Mouse (Mus musculus) olfactory bulb, adult 2 months (tissue): ENCODE results near the gene Cd34. TPM values are rescaled to one million over a fixed set of nuclear protein-coding genes. Genes with fewer than 3 reads are reported as not detected.

Source experiments
- H3K27ac ChIP-seq: fragments of 200-500 bp; 2 replicates; pipeline ENCODE4 v1.5.1; 2012; ENCODE audit warnings: low read depth, low read length; ENCODE audit not compliant: insufficient read depth
- H3K4me1 ChIP-seq: fragments of 200-500 bp; 2 replicates; pipeline ENCODE4 v1.6.1; 2012; ENCODE audit warnings: low read length; ENCODE audit not compliant: control insufficient read depth, insufficient read depth
- H3K4me3 ChIP-seq: fragments of 200-500 bp; 2 replicates; pipeline ENCODE4 v1.5.1; 2012; ENCODE audit warnings: mild to moderate bottlenecking, low read depth, low read length, moderate library complexity; ENCODE audit not compliant: insufficient read depth
- CTCF ChIP-seq: fragments of 200-500 bp; IDR thresholded peaks from 2 replicates; pipeline ENCODE4 v1.5.1; 2012; ENCODE audit warnings: low read depth, mild to moderate bottlenecking, low read length, moderate library complexity; ENCODE audit not compliant: insufficient read depth
- POLR2A ChIP-seq: fragments of 200-500 bp; IDR thresholded peaks from 2 replicates; pipeline ENCODE4 v1.6.1; 2012; ENCODE audit warnings: mild to moderate bottlenecking, low read depth, low read length, moderate library complexity; ENCODE audit not compliant: insufficient read depth
- WGBS: fragments of 180-500 bp; shearing (Covaris S2); methylation state at CpG from one replicate; pipeline ENCODE4 v1.1.7; 2018; 5-methylcytosine and 5-hydroxymethylcytosine counted together
- polyA plus RNA-seq: library from polyadenylated mRNA; stranded (reverse); fragments of >200 nt; gene quantifications from 2 replicates; pipeline ENCODE4 v1.2.4, GENCODE M21; 2012; ENCODE audit warnings: low replicate concordance; ENCODE audit not compliant: missing spikeins, insufficient read depth, insufficient read length

Cd34 gene
- not detected in 2 replicates for polyA plus RNA-seq

DNA sequence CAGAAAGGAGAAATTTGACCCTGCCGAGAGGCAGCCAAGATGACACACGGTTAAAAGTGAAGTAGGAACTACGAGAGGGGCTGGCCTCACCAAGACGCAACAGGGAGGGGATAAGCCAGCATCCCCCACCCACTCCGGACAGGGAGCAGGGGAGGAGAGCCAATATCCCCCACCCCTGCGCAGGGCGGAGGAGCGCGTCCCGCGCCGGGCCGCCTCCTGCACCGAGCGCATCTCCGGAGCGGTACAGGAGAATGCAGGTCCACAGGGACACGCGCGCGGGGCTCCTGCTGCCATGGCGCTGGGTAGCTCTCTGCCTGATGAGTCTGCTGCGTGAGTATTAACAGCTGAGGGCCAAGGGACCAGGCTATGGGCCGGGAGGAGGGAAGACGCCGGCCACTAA lies at the start of gene Cd34:
Gene Cd34 (plus strand): TSS at position 105 of the 400 bp plus-strand sequence.
- TF ChIP-seq POLR2A (no peak), CTCF (no peak)
- H3K4me3 ChIP-seq: peak within 1 kb of the TSS; percentile 38
- 3% methylated on average over 26 of the region's 26 CpGs for WGBS
- H3K27ac ChIP-seq: no peak within 1 kb of the TSS
- peaks cover 6% of the 10 kb centered on the region for H3K4me1 ChIP-seq

DNA sequence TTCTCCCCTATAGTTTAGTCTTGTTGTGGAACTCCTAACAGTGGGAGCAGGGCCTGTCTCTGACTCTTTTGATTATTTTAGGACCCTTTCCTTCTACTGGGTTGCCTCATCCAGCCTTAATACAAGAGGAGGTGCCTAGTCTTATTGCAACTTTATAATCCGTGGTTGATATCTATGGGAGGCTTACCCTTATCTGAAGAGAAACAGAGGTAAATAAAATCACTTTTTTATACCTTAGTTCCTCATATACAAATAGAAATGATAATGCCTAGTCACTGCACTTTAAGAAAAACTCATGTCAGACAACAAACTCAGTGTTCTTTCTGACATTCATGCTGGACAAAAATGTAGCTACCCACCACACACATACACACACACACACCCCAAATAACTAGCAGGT lies 44.1 kb upstream of the Cd34 start:
- no peak overlapping the region for H3K4me3 ChIP-seq
- TF ChIP-seq CTCF: no peak
- H3K27ac ChIP-seq: no peak overlapping the region
- 63% methylated on average over 1 of the region's 1 CpGs for WGBS
- no peaks in the 10 kb centered on the region for H3K4me1 ChIP-seq

DNA sequence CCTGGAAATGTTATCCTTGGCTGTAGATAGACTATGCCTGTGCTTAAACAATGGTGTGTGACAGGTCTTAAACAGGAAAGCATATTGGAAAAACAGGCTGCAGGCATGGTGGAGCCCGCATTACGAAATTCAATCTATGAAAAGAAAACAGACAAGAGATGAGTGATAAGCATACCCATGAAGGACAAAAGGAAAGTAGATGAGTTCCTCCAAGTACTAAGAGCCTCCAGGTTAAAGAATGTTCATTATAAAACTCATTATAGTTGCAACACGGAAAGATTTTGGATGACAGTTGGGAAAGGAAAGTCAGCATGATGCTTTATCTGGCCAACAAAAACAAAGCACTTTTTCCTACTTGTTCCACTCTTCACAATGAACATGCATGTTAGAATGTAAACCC lies 43.3 kb upstream of the Cd34 start:
- H3K4me3 ChIP-seq: no peak overlapping the region
- no peaks in the 10 kb centered on the region for H3K4me1 ChIP-seq
- H3K27ac ChIP-seq: no peak overlapping the region
- TF ChIP-seq POLR2A: no peak
- TF ChIP-seq CTCF: no peak
- WGBS: 83% methylated on average over 3 of the region's 3 CpGs

DNA sequence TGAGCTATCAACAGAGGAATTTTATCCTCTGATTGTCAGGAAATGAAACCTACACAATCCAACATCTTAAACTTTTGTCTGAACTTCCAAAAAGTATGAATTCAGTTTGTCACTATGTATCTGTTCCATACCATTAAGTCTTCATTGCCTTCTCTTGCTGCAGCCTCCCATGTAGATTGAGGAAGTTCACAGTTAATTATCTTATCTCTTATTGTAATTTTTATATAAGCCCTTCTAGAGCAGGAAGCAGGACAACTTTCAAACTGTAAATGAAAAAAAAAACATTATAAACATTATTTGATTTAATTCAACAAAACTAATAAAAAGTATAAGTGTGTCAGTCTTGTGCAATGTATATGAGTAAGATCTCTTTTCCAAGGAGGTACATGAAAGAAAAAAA lies 37.5 kb upstream of the Cd34 start:
- H3K27ac ChIP-seq: no peak overlapping the region

DNA sequence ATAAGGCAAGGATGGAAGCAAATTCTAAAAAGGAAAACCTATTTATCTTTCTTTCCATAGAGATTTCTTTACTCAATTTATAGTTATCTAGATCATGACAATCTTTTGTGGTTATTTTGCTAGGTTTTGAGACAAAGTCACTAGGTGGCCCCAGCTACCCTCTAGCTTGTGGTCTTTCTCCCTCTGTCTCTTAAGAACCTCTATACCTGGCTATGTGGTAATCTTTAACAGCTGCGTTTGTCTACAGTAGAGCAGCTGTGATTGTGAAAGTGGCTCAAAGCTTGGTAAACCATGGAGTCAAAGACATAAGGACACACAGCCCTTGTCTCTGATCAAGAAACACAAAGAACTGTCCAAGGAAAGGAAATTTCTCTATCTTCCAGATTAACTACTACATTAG lies 36.8 kb upstream of the Cd34 start:
- no peak overlapping the region for H3K27ac ChIP-seq
- H3K4me1 ChIP-seq: no peaks in the 10 kb centered on the region
- H3K4me3 ChIP-seq: no peak overlapping the region
- no peak for TF ChIP-seq CTCF
- TF ChIP-seq POLR2A: no peak
- 79% methylated on average over 1 of the region's 1 CpGs for WGBS

More for the DNA sequence above, 37.5 kb upstream of the Cd34 start:
- Histone ChIP-seq H3K4me3 (no peak overlapping the region), H3K4me1 (no peaks in the 10 kb centered on the region)
- no peak for TF ChIP-seq POLR2A
- TF ChIP-seq CTCF: no peak

DNA sequence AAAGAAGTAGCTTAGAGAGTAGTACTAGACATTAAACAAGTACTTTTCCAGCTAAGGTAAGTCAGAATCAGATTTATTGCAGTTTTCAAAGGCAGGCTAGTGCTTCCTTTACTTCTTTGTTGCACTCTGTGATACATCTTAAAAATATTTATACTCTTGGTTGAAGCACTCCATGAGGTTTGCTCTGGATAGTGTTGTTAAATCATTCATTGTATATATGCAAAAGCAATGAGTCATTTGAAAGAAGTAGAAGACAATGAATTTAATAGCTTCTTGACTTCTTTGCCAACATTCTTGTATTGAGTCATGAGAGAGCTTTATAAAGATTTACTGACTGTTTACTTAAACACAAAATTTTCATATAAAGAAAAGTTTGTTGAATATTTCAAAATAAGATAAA lies 29.7 kb upstream of the Cd34 start:
- TF ChIP-seq CTCF: no peak
- no peak overlapping the region for H3K27ac ChIP-seq
- no peaks in the 10 kb centered on the region for H3K4me1 ChIP-seq
- no peak overlapping the region for H3K4me3 ChIP-seq

DNA sequence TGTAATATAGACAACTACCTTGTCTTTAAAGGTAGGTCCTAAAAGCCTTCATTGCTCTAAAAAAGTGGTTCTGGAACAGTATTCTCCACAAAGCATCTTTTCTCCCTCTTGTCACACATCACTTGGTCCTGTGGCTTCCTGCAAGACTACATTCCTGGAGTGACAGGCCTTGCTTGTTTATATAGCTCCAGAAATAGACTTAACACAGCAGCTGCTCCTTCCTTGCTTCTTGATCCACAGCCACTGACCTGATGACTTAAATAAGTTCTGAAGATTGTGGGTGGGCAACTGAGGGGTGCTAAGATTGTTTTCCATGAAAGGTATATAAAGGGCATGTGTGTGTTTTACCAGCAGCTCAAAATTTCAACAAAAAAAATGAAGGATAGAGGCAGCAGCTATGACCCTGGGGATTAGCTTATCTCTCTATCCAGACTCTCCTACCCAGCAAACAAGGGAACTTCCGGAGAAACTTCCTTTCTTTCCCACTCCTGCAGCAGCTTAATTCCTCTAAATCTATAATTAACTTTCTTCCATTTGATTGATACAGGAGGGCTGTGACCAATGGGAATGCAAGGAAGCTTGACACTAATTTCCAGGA lies 12.8 kb upstream of the Cd34 start:
- TF ChIP-seq POLR2A (no peak), CTCF (no peak)
- no peak overlapping the region for H3K27ac ChIP-seq
- WGBS: 91% methylated on average over 1 of the region's 1 CpGs
- no peak overlapping the region for H3K4me3 ChIP-seq
- peaks cover 2% of the 10 kb centered on the region; the same call in 1 of the 2 replicates for H3K4me1 ChIP-seq

DNA sequence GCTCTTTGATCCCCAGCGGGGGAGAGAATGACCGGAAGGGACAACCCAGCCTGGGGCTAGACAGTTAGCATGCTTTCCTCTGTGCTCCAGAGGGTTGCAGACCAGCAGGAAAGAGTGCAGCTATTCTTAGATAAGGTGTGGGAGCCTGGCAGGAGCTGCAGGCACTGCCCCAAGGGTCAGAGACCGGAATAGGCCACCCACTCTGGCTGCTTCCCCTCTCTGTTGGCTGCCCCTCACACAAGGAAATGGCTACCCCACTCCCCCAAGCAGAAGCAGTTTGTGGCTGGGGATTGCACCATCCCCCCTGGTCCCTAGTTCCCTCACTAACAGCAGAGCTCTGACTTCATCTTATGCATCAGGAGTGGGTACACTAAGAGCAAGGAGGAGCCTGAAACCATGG lies 10.7 kb upstream of the Cd34 start:
- TF ChIP-seq CTCF (no peak), POLR2A (no peak)
- 77% methylated on average over 3 of the region's 3 CpGs for WGBS
- Histone ChIP-seq H3K4me3 (no peak overlapping the region), H3K4me1 (peaks cover 2% of the 10 kb centered on the region; the same call in 1 of the 2 replicates), H3K27ac (no peak overlapping the region)

DNA sequence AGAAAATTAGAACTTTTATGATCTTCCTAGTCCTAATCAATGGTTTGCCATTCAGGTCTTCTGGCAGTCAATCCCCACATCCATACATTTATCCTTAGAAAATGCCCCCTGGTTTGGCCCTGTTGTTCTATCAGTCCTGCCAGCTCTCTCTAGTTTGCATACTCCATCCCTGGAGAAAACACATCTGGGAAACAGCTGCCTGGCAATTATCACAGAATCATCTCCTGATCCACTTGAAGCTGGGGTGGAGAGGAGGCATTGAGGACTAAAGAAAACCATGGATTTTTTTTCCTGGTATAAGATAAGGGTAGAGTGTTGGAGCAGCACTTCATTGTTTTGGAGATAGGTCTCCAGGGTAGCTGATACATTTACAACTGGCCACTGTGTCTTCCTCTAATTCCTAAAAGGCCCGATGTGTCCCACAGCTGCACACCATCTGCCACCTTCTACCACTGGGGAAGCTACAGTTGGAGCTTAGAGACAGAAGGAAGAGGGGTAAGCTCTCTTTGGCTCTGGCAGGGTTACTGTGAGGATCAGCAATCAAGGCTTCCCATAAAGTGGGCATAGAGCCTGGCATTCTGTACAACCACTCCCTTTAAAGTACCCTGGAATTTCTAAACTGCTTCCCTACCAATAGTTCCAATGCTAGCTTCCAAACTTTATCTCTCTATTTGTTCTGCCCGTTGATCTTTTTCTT lies 9.2 kb upstream of the Cd34 start:
- TF ChIP-seq POLR2A: no peak
- TF ChIP-seq CTCF: no peak
- no peak overlapping the region for H3K27ac ChIP-seq
- 64% methylated on average over 2 of the region's 2 CpGs for WGBS

More for the DNA sequence above, 9.2 kb upstream of the Cd34 start:
- peaks cover 2% of the 10 kb centered on the region; the same call in 1 of the 2 replicates for H3K4me1 ChIP-seq
- no peak overlapping the region for H3K4me3 ChIP-seq
